Mouse (Mus musculus) gastrocnemius, postnatal 4 days (tissue): ENCODE measurements around the gene Stat4. TPM values are rescaled to one million over a fixed set of nuclear protein-coding genes. Genes with fewer than 3 reads are reported as not detected.

Source experiments
- DNase-seq, 2 experiments: peaks; one replicate each; pipeline ENCODE4 v3.0.0; 2021 to 2022; ENCODE audit warnings: low spot score in 2 of 2, mixed read lengths in 2 of 2
- total RNA-seq, 2 experiments: library from RNA; stranded (reverse); gene quantifications; 2 replicates each; pipeline ENCODE4 v1.2.3; 2021

Gene Stat4
- total RNA-seq, 2 experiments from 2014 or later = 0.21 TPM; not detected in 1

- DNase-seq = no peak
These were observed 115.8 kb downstream of the Stat4 start for GRCm38 (mm10) chr1:52102795-52103194.

GRCm38 (mm10) chr1:52107206-52107605 lies 120.3 kb downstream of the Stat4 start:
- no peak for DNase-seq

GRCm38 (mm10) chr1:52111217-52111616 lies 124.3 kb downstream of the Stat4 start:
- no peak for DNase-seq

GRCm38 (mm10) chr1:52112301-52112700 lies 125.4 kb downstream of the Stat4 start:
- no peak for DNase-seq

- no peak for DNase-seq
These were observed 126.2 kb downstream of the Stat4 start for GRCm38 (mm10) chr1:52113067-52113665.

- peak; percentile 99 for DNase-seq
These were observed 126.7 kb downstream of the Stat4 start for GRCm38 (mm10) chr1:52113666-52114069.

GRCm38 (mm10) chr1:52116441-52116840 lies 129.5 kb downstream of the Stat4 start:
- DNase-seq = no peak

- no peak for DNase-seq
These were observed 130.8 kb downstream of the Stat4 start for GRCm38 (mm10) chr1:52117777-52118176.

GRCm38 (mm10) chr1:52118860-52119591 lies 132.1 kb downstream of the Stat4 start, which contains the start of gene Stat1:
Gene Stat1, plus strand, starts transcription at chr1:52119440.
- DNase-seq = peak; percentile 69 to 84

GRCm38 (mm10) chr1:52119691-52120090 lies 132.7 kb downstream of the Stat4 start:
- DNase-seq = peak in 1 of 2 experiments; percentile 19

- no peak for DNase-seq
These were observed 133.2 kb downstream of the Stat4 start for GRCm38 (mm10) chr1:52120191-52120590.

GRCm38 (mm10) chr1:52121052-52121451 lies 134.1 kb downstream of the Stat4 start:
- no peak for DNase-seq

GRCm38 (mm10) chr1:52124818-52125217 lies 137.9 kb downstream of the Stat4 start:
- no peak for DNase-seq

GRCm38 (mm10) chr1:52127350-52127749 lies 140.4 kb downstream of the Stat4 start:
- no peak for DNase-seq

GRCm38 (mm10) chr1:52129794-52130193 lies 142.8 kb downstream of the Stat4 start:
- no peak for DNase-seq

- DNase-seq = no peak
These were observed 144.9 kb downstream of the Stat4 start for GRCm38 (mm10) chr1:52131787-52132377.

GRCm38 (mm10) chr1:52133254-52133653 lies 146.3 kb downstream of the Stat4 start:
- DNase-seq = no peak

GRCm38 (mm10) chr1:52137292-52137691 lies 150.3 kb downstream of the Stat4 start:
- DNase-seq = no peak

GRCm38 (mm10) chr1:52140534-52140933 lies 153.6 kb downstream of the Stat4 start:
- DNase-seq = no peak

GRCm38 (mm10) chr1:52141482-52141881 lies 154.5 kb downstream of the Stat4 start:
- no peak for DNase-seq

- no peak for DNase-seq
These were observed 155.2 kb downstream of the Stat4 start for GRCm38 (mm10) chr1:52142117-52142516.

GRCm38 (mm10) chr1:52143191-52143590 lies 156.2 kb downstream of the Stat4 start:
- DNase-seq = no peak
